Mouse (Mus musculus) intestine, embryonic 14.5 days (tissue): ENCODE data around the gene Gm42906. TPM values are rescaled to one million over a fixed set of nuclear protein-coding genes. Genes with fewer than 3 reads are reported as not detected.

ENCODE experiments used
- ATAC-seq: fragments of 200-750 bp; cut with Nextera tagmentation; replicated peaks from 2 replicates; pipeline ENCODE4 v1.8.0; 2017; ENCODE audit warnings: low read depth, moderate number of reproducible peaks, moderate TSS enrichment, moderate library complexity; ENCODE audit not compliant: low FRiP score, low TSS enrichment
- DNase-seq: peaks from one replicate; pipeline ENCODE4 v3.0.0-alpha.2; 2018; ENCODE audit warnings: low spot score
- H3K27ac ChIP-seq: fragments of 300-500 bp; sonication (generic); 2 replicates; pipeline ENCODE4 v1.5.1; 2014; ENCODE audit warnings: low read depth, mild to moderate bottlenecking, control low read depth
- H3K27me3 ChIP-seq: fragments of 300-500 bp; sonication (generic); replicated peaks from 2 replicates; pipeline ENCODE4 v1.6.1; 2014; ENCODE audit warnings: low read length, control low read depth; ENCODE audit not compliant: control insufficient read depth, insufficient read depth
- H3K36me3 ChIP-seq: fragments of 300-500 bp; sonication (generic); 2 replicates; pipeline ENCODE4 v1.6.1; 2014; ENCODE audit warnings: low read length, control low read depth; ENCODE audit not compliant: control insufficient read depth, insufficient read depth
- H3K4me1 ChIP-seq: fragments of 300-500 bp; sonication (generic); replicated peaks from 2 replicates; pipeline ENCODE4 v1.6.1; 2014; ENCODE audit warnings: low read length, control low read depth, mixed read lengths; ENCODE audit not compliant: control insufficient read depth, insufficient read depth
- H3K4me2 ChIP-seq: fragments of 300-500 bp; sonication (generic); 2 replicates; pipeline ENCODE4 v1.6.1; 2014; ENCODE audit warnings: low read length
- H3K4me3 ChIP-seq: fragments of 300-500 bp; sonication (generic); 2 replicates; pipeline ENCODE4 v1.5.1; 2014; ENCODE audit warnings: low read depth, low read length, control low read depth, mixed read lengths
- H3K9ac ChIP-seq: fragments of 300-500 bp; sonication (generic); 2 replicates; pipeline ENCODE4 v1.6.1; 2014; ENCODE audit warnings: mild to moderate bottlenecking, low read length
- H3K9me3 ChIP-seq: fragments of 300-500 bp; sonication (generic); 2 replicates; pipeline ENCODE4 v1.6.1; 2016; ENCODE audit warnings: low read length, control low read depth; ENCODE audit not compliant: control insufficient read depth
- whole genome bisulfite sequencing: fragments of 180-500 bp; shearing (Covaris S2); extraction: QIAGEN DNeasy Blood & Tissue Kit; methylation state at CpG from one replicate; pipeline ENCODE4 v1.1.7; 2014; 5-methylcytosine and 5-hydroxymethylcytosine counted together
- polyA plus RNA-seq: library from polyadenylated mRNA; unstranded; fragments of >200 nt; fragmentation: Nextera tagmentation; extraction: Ambion mirVana; gene quantifications from 2 replicates; pipeline ENCODE4 v1.2.1, GENCODE M21; 2014

The Gm42906 gene
- polyA plus RNA-seq, 1 experiment from 2014 or later = not detected

- no peaks in the 10 kb centered on the region for H3K9me3 ChIP-seq
- no peak overlapping the region for H3K9ac ChIP-seq
- H3K4me1 ChIP-seq = no peaks in the 10 kb centered on the region
- H3K27me3 ChIP-seq = no peaks in the 10 kb centered on the region
- no peak overlapping the region for H3K4me2 ChIP-seq
- DNase-seq (no peak), ATAC-seq (no peak)
- H3K4me3 ChIP-seq = no peak overlapping the region
- WGBS = 86% methylated on average over 2 of the region's 2 CpGs
- no peak overlapping the region for H3K27ac ChIP-seq
- no peaks in the 10 kb centered on the region for H3K36me3 ChIP-seq
Observed at GRCm38 (mm10) chr5:151210060-151210459, 217.9 kb downstream of the Gm42906 start.

GRCm38 (mm10) chr5:151205017-151205416 lies 222.9 kb downstream of the Gm42906 start:
- WGBS = 80% methylated on average over 4 of the region's 4 CpGs
- H3K4me2 ChIP-seq = no peak overlapping the region
- DNase-seq = no peak

GRCm38 (mm10) chr5:151202925-151203324 lies 225.0 kb downstream of the Gm42906 start:
- no peaks in the 10 kb centered on the region for H3K27me3 ChIP-seq
- H3K4me1 ChIP-seq = no peaks in the 10 kb centered on the region; the same call in 1 of the 2 replicates
- no peaks in the 10 kb centered on the region for H3K9me3 ChIP-seq
- 34% methylated on average over 5 of the region's 5 CpGs for WGBS
- H3K27ac ChIP-seq = no peak overlapping the region
- no peak overlapping the region for H3K4me3 ChIP-seq
- DNase-seq = peak; percentile 47
- no peak overlapping the region for H3K4me2 ChIP-seq
- ATAC-seq = no peak
- H3K9ac ChIP-seq = no peak overlapping the region
- H3K36me3 ChIP-seq = no peaks in the 10 kb centered on the region

More at GRCm38 (mm10) chr5:151205017-151205416, 222.9 kb downstream of the Gm42906 start:
- Histone ChIP-seq H3K9me3 (no peaks in the 10 kb centered on the region), H3K4me1 (no peaks in the 10 kb centered on the region), H3K4me3 (no peak overlapping the region), H3K9ac (no peak overlapping the region), H3K27me3 (no peaks in the 10 kb centered on the region), H3K27ac (no peak overlapping the region), H3K36me3 (no peaks in the 10 kb centered on the region)
- ATAC-seq = no peak

- H3K4me3 ChIP-seq = no peak overlapping the region
- ATAC-seq (no peak), DNase-seq (peak; percentile 16)
- H3K4me1 ChIP-seq = peaks cover 11% of the 10 kb centered on the region; the same call in 1 of the 2 replicates
- WGBS = 78% methylated on average over 3 of the region's 3 CpGs
- H3K9me3 ChIP-seq = no peaks in the 10 kb centered on the region
- H3K36me3 ChIP-seq = no peaks in the 10 kb centered on the region
- no peak overlapping the region for H3K27ac ChIP-seq
- no peaks in the 10 kb centered on the region for H3K27me3 ChIP-seq
- H3K4me2 ChIP-seq = no peak overlapping the region
- no peak overlapping the region for H3K9ac ChIP-seq
Observed at GRCm38 (mm10) chr5:151201220-151201619, 226.7 kb downstream of the Gm42906 start.

GRCm38 (mm10) chr5:151199235-151199634 lies 228.7 kb downstream of the Gm42906 start:
- 76% methylated on average over 3 of the region's 3 CpGs for WGBS
- Histone ChIP-seq H3K9ac (no peak overlapping the region), H3K4me1 (peaks cover 11% of the 10 kb centered on the region; the same call in 1 of the 2 replicates), H3K36me3 (no peaks in the 10 kb centered on the region), H3K4me3 (no peak overlapping the region), H3K4me2 (no peak overlapping the region), H3K27me3 (no peaks in the 10 kb centered on the region), H3K27ac (no peak overlapping the region), H3K9me3 (no peaks in the 10 kb centered on the region)
- DNase-seq = peak; percentile 24
- ATAC-seq = no peak

- ATAC-seq (0 out of 2 replicates have a peak, but pooled peaks have one; percentile 37), DNase-seq (peak; percentile 59)
- Histone ChIP-seq H3K36me3 (no peaks in the 10 kb centered on the region), H3K27me3 (no peaks in the 10 kb centered on the region), H3K27ac (no peak overlapping the region), H3K9ac (no peak overlapping the region), H3K9me3 (no peaks in the 10 kb centered on the region), H3K4me2 (no peak overlapping the region), H3K4me3 (no peak overlapping the region), H3K4me1 (peaks cover 15% of the 10 kb centered on the region; the same call in 1 of the 2 replicates)
- WGBS = 27% methylated on average over 13 of the region's 13 CpGs
Observed at GRCm38 (mm10) chr5:151196603-151197272, 231.2 kb downstream of the Gm42906 start.

GRCm38 (mm10) chr5:151193885-151194520 lies 234.0 kb downstream of the Gm42906 start:
- H3K27ac ChIP-seq = no peak overlapping the region
- DNase-seq = peak; percentile 50
- H3K9ac ChIP-seq = no peak overlapping the region
- H3K4me2 ChIP-seq = no peak overlapping the region
- ATAC-seq = no peak
- no peaks in the 10 kb centered on the region for H3K27me3 ChIP-seq
- no peaks in the 10 kb centered on the region for H3K36me3 ChIP-seq
- H3K4me1 ChIP-seq = peaks cover 15% of the 10 kb centered on the region
- H3K9me3 ChIP-seq = no peaks in the 10 kb centered on the region
- H3K4me3 ChIP-seq = no peak overlapping the region
- 54% methylated on average over 3 of the region's 3 CpGs for WGBS

GRCm38 (mm10) chr5:151192266-151192665 lies 235.7 kb downstream of the Gm42906 start:
- Histone ChIP-seq H3K27me3 (no peaks in the 10 kb centered on the region), H3K4me2 (no peak overlapping the region), H3K4me1 (peaks cover 12% of the 10 kb centered on the region), H3K27ac (no peak overlapping the region), H3K36me3 (no peaks in the 10 kb centered on the region), H3K9me3 (no peaks in the 10 kb centered on the region), H3K9ac (no peak overlapping the region), H3K4me3 (no peak overlapping the region)
- DNase-seq (no peak), ATAC-seq (no peak)
- WGBS = 74% methylated on average over 2 of the region's 2 CpGs
